Mouse (Mus musculus): Measurements from ENCODE around the gene Efcab2. TPM values are rescaled to one million over a fixed set of nuclear protein-coding genes. Genes with fewer than 3 reads are reported as not detected.
"Not testable (repeated sequence)": the region's sequence is repeated elsewhere in the genome, so short reads cannot be mapped to it uniquely, and the experiment has no call there.

Efcab2 gene
- total RNA-seq, 1 experiment from 2014 or later: 5.7 TPM

DNA sequence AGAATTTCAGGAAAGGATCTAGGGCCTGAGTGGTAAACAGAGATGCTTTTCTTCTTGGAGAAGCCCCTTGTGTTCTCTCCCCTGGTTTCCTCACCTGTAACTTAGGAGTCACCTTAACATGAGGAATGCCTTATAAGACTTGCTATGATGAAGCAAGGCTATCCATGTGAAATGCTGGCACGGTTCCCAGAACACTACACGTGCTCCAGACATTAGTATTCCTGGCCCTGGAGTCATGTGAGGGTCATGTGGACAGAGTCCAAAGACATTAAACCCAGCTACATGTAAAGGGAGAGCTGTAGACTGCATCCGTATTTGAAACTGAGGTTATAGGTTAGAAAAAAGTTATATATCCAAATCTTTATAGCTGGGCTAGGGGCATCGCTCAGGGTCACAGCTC lies 9.5 kb upstream of the Efcab2 start:
- ATAC-seq (replicated peaks; ENCODE audit: insufficient number of reproducible peaks, low FRiP score, low TSS enrichment, poor library complexity, severe bottlenecking): no peak

DNA sequence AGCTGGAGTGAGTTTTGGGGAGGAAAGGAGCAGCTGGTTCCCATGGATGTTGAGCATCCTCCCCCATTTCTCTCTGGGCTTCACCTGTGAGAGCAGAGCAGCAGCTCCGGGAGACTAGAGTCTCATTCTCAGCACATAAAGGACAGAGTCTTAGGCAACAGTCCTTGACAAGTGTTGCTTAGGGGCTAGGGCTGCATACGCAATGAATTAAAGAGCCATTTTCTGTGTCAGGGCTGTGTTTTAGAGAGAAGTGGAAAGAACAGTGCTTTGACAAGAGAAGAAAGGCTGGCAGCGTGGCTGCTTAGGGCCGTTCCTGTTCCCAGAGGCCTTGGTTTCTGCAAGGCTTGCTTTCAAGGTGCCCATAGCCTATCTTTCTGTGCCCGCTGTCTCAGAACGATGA lies 6.0 kb upstream of the Efcab2 start:
- no peak for ATAC-seq (replicated peaks; ENCODE audit: insufficient number of reproducible peaks, low FRiP score, low TSS enrichment, poor library complexity, severe bottlenecking)

DNA sequence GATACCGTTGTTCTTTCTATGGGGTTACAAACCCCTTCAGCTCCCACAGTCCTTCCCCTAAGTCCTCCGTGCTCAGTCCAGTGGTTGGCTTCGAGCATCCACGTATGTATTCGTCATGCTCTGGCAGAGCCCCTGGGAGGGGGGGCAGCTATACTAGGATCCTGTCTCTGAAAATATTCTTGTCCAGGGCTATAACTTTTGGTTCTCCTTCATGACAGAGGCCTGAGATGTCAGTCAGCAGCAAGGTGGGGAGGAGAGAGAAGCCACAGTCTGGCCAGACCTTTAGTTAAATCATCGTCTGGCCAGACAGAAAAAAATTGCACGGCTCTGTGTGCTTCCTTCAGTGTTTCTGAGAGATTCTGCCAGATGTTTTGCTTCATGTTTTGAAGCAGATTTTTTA lies 5.2 kb upstream of the Efcab2 start:
- ATAC-seq (replicated peaks; ENCODE audit: insufficient number of reproducible peaks, low FRiP score, low TSS enrichment, poor library complexity, severe bottlenecking): no peak

DNA sequence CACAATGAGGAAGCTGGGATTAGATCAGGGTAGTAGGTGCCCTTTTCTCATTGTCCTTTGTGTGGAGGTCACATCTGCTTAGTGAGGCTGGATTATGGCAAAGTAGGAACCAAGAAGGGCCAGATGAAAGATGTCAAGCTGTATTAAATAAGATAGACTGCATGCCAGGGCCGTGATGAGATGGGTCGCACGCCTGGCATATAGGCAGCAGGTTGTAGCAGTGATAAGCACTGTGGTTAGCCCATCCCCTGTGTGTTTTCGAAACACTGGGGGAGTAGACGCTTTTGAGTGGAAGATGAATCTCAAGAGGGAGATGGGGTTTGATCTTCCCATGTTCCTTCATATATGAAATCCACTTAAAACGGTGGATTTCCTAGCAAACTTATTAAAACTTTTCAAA lies 3.9 kb upstream of the Efcab2 start:
- ATAC-seq (replicated peaks; ENCODE audit: insufficient number of reproducible peaks, low FRiP score, low TSS enrichment, poor library complexity, severe bottlenecking): no peak

DNA sequence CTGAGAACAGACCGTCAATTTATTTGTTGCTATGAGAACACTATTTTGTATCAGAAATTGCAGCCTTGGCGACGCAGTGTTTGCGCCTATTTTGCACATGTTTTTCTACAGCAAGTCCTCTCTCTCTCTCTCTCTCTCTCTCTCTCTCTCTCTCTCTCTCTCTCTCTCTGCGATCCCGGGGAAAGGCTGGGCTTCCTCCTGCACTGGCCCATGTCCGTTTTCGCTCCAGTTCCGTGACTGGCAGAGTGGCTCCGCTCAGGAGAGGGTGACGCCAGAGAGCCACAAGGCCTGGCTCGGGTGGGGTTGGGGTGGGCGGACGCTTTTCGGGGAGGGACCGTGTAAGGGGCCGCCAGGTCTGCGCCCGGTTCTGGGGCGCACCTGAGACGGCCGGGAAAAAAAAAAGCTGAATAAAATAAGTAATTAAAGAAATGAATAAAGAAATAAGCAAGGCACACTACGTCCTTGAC lies 407 bp upstream of the Efcab2 start:
- peak; percentile 66 for ATAC-seq (replicated peaks; ENCODE audit: insufficient number of reproducible peaks, low FRiP score, low TSS enrichment, poor library complexity, severe bottlenecking)

DNA sequence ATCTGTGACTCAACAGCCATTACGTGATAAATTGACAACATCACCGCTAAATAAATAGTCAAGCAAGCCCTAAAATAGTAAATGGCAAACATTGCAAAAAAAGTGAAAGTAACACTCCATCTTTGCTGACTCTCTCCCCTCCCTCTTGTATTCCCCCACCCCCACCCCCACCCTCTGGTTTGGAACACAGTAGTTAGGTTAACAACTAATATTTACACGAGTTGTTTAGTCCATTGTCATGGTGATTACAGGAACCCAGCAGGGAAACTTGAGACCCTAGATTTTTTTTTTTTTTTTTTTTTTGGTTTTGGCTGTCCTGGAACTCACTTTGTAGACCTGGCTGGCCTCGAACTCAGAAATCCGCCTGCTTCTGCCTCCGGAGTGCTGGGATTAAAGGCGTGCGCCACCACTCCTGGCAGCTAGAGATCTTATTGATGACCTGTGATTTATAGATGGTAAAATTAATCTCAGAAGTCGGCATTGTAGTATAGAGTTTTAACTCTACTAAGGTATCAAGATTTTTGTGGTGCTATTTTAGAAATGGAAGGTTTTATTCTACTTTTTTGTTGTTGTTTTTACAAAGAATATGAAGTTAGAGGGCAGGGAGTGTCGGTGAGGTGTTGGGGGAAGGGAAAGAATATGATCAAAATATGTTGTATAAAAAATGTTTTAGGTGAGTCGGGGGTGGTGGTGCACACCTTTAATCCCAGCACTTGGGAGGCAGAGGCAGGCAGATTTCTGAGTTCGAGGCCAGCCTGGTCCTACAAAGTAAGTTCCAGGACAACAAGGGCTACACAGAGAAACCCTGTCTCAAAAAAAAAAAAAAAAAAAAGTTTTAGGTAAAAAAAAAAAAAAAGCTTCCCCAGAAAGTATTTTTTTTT lies 1.1 kb downstream of the Efcab2 start:
- no peak for ATAC-seq (replicated peaks; ENCODE audit: insufficient number of reproducible peaks, low FRiP score, low TSS enrichment, poor library complexity, severe bottlenecking)

DNA sequence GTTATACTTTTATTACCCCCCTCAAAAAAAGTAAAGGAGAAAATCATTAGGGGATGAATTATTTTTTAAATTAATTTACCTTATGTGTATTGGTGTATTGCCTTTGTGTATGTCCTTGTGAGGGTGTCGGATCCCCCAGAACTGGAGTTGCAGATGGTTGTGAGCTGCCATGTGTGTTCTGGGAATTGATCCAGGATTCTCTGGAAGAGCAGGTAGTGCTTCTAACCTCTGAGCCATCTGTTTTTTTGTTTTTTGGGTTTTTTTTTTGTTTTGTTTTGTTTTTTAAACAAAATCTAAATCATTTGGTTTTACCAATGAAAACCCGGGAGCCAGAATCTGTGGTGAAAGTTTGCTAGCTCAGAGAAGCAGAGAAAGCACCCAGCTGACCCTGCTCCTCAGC lies 1.8 kb downstream of the Efcab2 start:
- no peak for ATAC-seq (replicated peaks; ENCODE audit: insufficient number of reproducible peaks, low FRiP score, low TSS enrichment, poor library complexity, severe bottlenecking)

DNA sequence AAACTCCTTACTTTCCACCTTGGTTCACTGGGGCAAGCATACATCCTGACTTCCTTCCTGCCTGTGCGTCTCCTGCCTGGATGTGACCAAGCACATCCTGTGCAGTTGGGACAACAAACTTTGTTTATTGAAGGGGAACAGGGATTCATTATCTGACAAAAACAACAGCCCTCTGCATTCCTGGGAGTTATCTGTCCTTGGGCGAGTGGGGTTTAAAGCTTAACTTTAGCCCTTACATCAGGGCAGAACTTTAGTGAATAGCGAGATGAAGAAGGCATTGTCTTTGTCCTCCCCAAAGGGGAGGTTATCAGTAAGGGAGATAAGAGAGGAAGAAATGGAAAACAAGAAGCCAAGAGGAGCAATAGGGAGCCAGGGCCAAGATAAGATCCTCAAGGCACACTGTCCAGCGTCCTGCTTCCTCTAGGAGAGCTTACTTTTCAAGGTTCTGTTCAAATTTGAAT lies 3.0 kb downstream of the Efcab2 start:
- ATAC-seq (replicated peaks; ENCODE audit: insufficient number of reproducible peaks, low FRiP score, low TSS enrichment, poor library complexity, severe bottlenecking): no peak

DNA sequence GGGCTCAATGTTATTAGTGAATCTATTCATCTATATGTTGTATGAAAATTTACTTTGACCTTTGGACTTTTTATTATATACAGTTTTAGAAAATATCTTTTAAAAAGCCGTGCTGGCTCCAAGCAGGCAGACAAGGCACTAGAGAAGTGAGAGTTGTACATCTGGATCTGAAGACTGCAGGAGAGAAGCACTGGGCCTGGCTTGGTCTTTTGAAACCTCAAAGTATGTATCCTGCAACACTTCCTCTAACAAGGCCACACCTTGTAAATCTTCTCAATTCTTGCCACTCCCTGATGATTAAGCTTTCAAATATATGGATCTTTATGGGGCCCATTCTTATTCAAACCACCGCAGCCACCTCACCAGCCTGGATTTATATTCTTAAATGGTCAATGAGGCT lies 7.5 kb downstream of the Efcab2 start:
- ATAC-seq (replicated peaks; ENCODE audit: insufficient number of reproducible peaks, low FRiP score, low TSS enrichment, poor library complexity, severe bottlenecking): not testable (repeated sequence)

DNA sequence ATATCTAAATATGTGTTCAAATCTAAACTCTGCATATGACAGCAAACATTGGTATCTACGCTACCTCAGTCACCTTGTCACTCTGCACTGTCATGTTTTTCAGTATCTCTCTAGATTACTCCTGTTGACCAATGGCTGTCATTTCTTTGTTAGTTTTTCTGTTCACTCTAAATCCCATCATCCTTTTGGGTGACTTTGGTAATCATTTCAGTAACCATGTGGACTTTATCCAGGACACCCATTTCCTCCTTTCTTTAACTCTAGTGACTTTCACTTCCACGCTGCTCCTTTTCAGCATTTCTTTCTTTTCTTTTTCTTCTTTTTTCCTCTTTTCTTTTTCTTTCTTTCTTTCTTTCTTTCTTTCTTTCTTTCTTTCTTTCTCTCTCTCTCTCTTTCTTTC lies 13.7 kb downstream of the Efcab2 start:
- ATAC-seq (replicated peaks; ENCODE audit: insufficient number of reproducible peaks, low FRiP score, low TSS enrichment, poor library complexity, severe bottlenecking): no peak

DNA sequence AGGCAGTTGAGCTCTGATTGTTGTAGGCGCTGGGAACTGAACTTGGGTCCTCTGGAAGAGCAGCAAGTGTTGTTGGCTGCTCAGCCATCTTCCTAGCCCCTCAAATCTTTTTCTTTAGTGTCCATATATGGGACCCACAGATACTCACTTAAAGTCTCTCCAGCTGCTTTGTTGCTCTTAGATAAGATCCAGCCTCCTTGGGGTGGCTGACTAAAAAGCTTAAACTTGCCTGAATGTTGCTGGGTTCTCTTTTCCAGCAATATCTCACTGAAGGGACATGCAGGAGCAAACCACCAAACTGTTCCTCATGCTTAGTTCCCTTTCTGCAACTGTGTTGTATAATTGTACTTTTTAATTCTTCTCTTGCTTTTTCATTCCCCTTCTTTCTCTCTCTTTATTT lies 17.8 kb downstream of the Efcab2 start:
- no peak for ATAC-seq (replicated peaks; ENCODE audit: insufficient number of reproducible peaks, low FRiP score, low TSS enrichment, poor library complexity, severe bottlenecking)

DNA sequence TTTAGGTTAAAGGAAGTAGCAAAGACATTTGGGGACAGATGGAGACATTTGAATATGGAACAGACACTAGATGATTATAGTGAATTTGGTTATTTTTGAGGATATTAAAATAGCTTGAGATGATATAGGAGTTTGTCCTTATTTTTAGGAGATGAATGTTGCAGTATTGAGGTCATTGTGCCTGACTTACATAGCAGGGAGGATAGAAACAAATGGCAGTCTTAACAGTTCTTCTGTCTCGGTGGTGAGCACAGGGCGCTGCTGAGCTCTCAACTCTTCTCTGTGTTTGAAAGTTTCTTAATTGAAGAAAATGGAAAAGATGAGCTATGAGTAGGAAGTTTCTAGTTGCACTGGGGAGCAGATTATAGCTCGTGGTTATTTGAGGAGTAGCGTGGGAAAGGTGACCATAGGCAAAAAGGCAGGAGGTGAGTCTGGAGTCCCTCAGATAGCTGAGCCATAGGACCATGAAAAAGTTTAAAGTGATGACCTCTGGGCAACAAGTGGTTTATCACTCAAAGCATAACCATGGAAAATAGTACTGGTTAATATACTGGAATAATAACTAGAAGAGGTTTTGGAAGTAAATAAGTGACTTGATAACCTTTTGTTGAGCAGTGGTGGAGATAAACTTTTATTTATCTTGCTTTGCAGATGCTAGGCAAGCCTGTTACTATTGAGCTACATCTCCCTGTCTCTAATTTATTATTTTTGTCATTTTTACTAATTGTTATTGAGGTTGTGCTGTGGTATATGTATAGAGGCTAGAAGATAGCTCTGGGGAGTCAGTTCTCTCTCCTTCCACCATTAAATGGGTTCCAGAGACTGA lies 25.9 kb downstream of the Efcab2 start:
- ATAC-seq (replicated peaks; ENCODE audit: insufficient number of reproducible peaks, low FRiP score, low TSS enrichment, poor library complexity, severe bottlenecking): no peak

DNA sequence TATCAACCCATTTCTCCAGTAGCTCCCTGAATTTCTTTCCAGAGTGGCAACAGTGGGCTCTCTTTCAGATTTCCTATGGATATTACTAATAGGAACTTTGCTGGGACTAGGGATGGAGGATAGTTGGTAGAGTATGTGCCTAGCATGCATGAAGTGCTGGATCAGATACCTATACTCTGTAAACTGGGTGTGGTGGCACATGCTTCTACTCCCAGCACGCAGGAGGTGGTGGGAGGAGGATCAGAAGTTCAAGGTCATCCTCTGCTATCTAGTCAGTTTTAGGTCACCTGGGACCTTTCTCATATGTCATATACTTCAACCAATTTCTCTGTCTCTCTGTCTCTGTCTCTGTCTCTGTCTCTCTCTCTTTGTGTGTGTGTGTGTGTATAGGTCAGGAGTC lies 27.7 kb downstream of the Efcab2 start:
- no peak for ATAC-seq (replicated peaks; ENCODE audit: insufficient number of reproducible peaks, low FRiP score, low TSS enrichment, poor library complexity, severe bottlenecking)

DNA sequence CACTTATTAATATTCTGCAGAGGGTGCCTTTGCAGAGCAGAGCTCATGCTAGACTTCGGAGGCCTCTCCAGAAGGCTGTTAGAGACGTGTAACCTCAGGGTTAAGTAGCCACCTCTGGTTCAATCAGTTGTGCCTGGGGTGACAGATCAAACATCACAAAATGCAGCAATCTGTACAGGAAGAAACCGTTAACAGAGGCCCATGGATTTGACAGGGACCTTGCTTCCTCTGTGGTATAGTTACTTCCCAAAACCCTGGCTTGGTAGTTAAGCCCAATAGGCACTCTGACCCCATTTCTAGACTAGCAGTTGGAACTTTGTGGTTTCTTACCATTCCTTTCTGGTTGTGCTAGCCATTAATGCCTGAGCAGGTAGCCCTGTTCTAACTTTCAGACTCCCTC lies 38.5 kb downstream of the Efcab2 start:
- ATAC-seq (replicated peaks; ENCODE audit: insufficient number of reproducible peaks, low FRiP score, low TSS enrichment, poor library complexity, severe bottlenecking): no peak

DNA sequence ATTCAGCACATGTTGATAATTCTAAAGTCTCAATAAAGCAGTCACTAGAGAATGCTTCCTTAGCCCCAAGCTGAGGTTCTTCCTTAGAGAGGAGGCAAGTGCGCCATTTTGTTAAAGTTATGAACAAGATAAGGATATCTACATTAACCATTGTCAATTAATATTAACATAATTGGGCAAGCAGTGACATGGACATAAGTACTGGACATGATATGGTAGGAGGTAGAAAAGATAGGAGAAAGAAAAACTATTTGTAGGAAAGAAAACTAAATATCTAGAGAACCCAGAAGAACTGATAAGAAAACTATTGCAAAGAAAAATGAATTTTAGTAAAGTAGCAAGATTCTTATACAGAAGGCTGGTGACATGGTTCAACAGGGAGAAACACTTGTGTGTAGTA lies 41.2 kb downstream of the Efcab2 start:
- no peak for ATAC-seq (replicated peaks; ENCODE audit: insufficient number of reproducible peaks, low FRiP score, low TSS enrichment, poor library complexity, severe bottlenecking)

DNA sequence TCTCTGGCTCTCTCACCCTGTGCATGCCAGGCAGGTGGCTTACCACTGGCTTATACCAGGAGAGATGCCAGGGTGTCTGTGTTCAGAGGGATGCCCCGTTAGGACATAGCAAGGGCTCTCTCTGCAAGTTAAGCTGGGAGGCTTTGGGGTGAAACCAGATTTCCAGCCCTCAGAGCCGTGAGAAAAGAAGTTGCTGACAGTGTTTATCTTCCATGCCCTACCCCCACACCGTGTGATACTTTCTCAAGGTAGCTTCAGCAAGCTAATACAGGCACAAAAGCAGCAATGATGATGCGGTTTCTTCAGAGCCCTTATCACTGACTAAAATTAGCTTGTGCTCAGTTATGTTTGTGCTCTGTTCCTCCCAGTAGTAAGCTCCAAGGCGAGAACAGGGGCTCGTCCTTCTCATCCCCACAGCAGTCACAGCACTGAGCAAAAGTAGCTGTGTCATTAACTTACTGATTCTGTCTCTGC lies 42.4 kb downstream of the Efcab2 start:
- ATAC-seq (replicated peaks; ENCODE audit: insufficient number of reproducible peaks, low FRiP score, low TSS enrichment, poor library complexity, severe bottlenecking): no peak

DNA sequence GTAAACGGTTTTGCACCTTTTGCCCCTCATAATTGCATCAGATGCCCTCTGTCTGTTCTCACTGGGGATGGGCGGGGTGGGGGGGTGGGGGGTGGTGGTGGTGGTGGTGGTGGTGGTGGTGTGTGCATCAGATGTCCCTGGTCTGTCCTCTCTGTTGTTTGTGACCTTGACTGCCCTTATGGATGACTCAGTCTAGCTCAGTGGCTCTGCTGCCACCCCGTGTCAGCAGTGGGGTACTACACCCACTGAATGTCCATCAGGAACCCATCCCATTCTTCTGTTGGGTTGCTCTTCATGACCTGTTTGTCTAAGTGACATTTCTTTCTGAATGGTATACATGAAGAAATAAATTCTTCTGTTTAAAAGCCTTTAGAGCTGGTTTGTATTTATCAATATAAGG lies 43.3 kb downstream of the Efcab2 start:
- peak; percentile 96 for ATAC-seq (replicated peaks; ENCODE audit: insufficient number of reproducible peaks, low FRiP score, low TSS enrichment, poor library complexity, severe bottlenecking)

DNA sequence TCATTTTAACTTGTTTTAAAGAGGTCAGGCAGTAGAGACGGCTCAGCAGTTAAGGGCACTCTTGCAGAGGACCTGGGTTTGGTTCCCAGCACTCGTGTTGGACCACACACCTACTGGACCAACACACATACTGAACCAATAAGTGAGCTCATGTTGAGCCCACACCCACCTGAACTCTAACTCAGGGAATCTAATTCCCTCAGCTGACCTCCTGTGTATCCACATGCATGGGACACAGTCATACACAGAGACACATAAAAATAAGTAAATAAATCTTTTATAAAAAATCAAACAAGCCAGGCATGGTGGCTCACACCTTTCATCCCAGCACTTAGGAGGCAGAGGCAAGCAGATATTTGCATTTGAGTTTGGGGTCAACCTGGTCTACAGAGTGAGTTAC lies 44.0 kb downstream of the Efcab2 start:
- ATAC-seq (replicated peaks; ENCODE audit: insufficient number of reproducible peaks, low FRiP score, low TSS enrichment, poor library complexity, severe bottlenecking): no peak

DNA sequence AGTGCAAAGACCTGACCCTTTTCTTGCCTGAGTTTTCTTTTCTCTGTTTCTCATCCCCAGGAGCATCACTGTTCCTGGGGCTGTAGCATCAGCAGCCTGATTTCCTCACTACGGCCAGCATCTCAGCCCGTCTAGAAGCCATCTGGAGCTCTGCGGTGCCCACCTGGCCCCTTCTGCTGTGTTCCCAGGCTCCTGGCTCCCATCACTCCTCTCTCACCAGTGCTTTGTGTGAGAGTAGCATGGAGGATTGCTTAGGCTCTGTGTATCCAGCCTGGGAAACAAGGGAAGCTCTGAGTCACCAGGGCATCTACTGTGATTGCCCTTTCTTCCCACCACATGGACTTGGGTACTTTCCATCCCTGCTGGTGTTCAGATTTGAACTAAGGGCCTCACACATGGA lies 48.2 kb downstream of the Efcab2 start:
- ATAC-seq (replicated peaks; ENCODE audit: insufficient number of reproducible peaks, low FRiP score, low TSS enrichment, poor library complexity, severe bottlenecking): no peak

DNA sequence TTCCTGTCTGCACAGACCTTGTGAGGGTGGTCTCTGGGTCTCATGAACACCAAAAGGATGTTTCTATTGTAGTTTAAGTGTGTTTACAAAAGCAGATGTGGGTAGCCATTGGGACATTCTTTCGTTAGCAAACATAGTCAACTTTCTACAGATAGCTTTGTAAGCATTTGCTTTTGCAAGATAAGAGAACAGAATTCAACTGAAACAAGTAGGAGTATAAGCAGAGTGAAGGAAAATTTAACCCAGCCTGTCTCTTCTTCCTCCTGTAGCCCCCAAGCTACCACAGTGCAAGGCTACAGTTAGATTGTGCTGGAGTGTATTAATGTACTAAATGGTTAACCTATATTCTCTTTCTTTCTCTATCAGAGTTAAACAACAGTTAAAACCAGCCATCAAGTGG lies 49.2 kb downstream of the Efcab2 start:
- no peak for ATAC-seq (replicated peaks; ENCODE audit: insufficient number of reproducible peaks, low FRiP score, low TSS enrichment, poor library complexity, severe bottlenecking)
